Comparison of ENCODE assay signal across 10 mouse cellular contexts in genomic region chr5:97330074-97330473, GRCm38 (mm10).
A peak's percentile ranks its signal among the peaks of the same experiment; 100 is the strongest.
DNase-seq lines count a peak whose midpoint lies in the region; TF ChIP-seq lines count a peak whose summit lies in the region.
"Had no signal": no experiment of that assay in that cellular context is flagged by ENCODE, and none has a peak within 500 bp of the region (broad histone marks: within the 10 kb centered on the region; RNA-seq: fewer than 3 reads in every experiment).

No protein-coding gene starts in this region.

- no peak overlapping the region for H3K4me3 ChIP-seq in left cerebral cortex, adult 2 months
- H3K4me3 ChIP-seq: embryonic facial prominence, embryonic 15.5 days had no signal

- intact Hi-C loops in gastrocnemius, postnatal 14 days (cut with DNase I; ENCODE audit: low total_unique reads), result no loop called here
- intact Hi-C loops in left cerebral cortex, adult 2 months (cut with DNase I), result no loop called here
- intact Hi-C loops in left cerebral cortex, postnatal 14 days (cut with DNase I), result no loop called here

- peak; percentile 6 for DNase-seq in gastrocnemius, adult 18-20 months (ENCODE audit: low spot score)
- no peak for DNase-seq in gastrocnemius, postnatal 14 days
- DNase-seq in left cerebral cortex, adult 2 months (ENCODE audit: extremely low spot score in 1 of 2, low spot score in 2 of 2), result no peak
- no peak for DNase-seq in left cerebral cortex, postnatal 14 days (ENCODE audit: low spot score in 2 of 2)
- peak; percentile 14 for DNase-seq in heart, postnatal 4 days
- peak; percentile 9 for DNase-seq in retina, postnatal 1 day
- no peak for DNase-seq in right cerebral cortex, postnatal 25 days
- DNase-seq in left cerebral cortex, adult 11 months (ENCODE audit: low spot score), result no peak
- DNase-seq: layer of hippocampus, adult 9-11 months had no signal

- no peak overlapping the region for H3K27ac ChIP-seq in left cerebral cortex, adult 2 months
- H3K27ac ChIP-seq: embryonic facial prominence, embryonic 15.5 days had no signal

- peak; percentile 24 for TF ChIP-seq CTCF in left cerebral cortex, adult 2 months (IDR thresholded peaks at IDR 0.05)

Comparison
In these comparisons a context has a peak if more than half of its experiments do, and no peak if none do; other contexts are left out.
1. DNase-seq: peak in gastrocnemius, adult 18-20 months (single experiment), heart, postnatal 4 days (single experiment) and retina, postnatal 1 day (single experiment); none in gastrocnemius, postnatal 14 days (single experiment), left cerebral cortex, adult 2 months (0 of 2), left cerebral cortex, postnatal 14 days (0 of 2), right cerebral cortex, postnatal 25 days (single experiment) and left cerebral cortex, adult 11 months (single experiment).